Mouse (Mus musculus) neural tube, embryonic 13.5 days (tissue): ENCODE data around the gene Acsl1. TPM values are rescaled to one million over a fixed set of nuclear protein-coding genes. Genes with fewer than 3 reads are reported as not detected.

ENCODE experiments used
- ATAC-seq: fragments of 200-750 bp; cut with Nextera tagmentation; 2 replicates; pipeline ENCODE4 v1.8.0; 2017; ENCODE audit warnings: low read depth, mild to moderate bottlenecking, moderate TSS enrichment, moderate library complexity
- H3K27ac ChIP-seq: fragments of 300-500 bp; sonication (generic); replicated peaks from 2 replicates; pipeline ENCODE4 v1.5.1; 2015; ENCODE audit warnings: moderate library complexity, mild to moderate bottlenecking, inconsistent platforms
- H3K27me3 ChIP-seq: fragments of 300-500 bp; sonication (generic); 2 replicates; pipeline ENCODE4 v1.6.1; 2015; ENCODE audit warnings: mild to moderate bottlenecking, inconsistent platforms
- H3K36me3 ChIP-seq: fragments of 300-500 bp; sonication (generic); 2 replicates; pipeline ENCODE4 v1.6.1; 2015; ENCODE audit warnings: mild to moderate bottlenecking, inconsistent platforms
- H3K4me1 ChIP-seq: fragments of 300-500 bp; sonication (generic); replicated peaks from 2 replicates; pipeline ENCODE4 v1.6.1; 2015; ENCODE audit warnings: inconsistent platforms
- H3K4me2 ChIP-seq: fragments of 300-500 bp; sonication (generic); 2 replicates; pipeline ENCODE4 v1.6.1; 2015; ENCODE audit warnings: inconsistent platforms, mild to moderate bottlenecking, moderate library complexity
- H3K4me3 ChIP-seq: fragments of 300-500 bp; sonication (generic); 2 replicates; pipeline ENCODE4 v1.5.1; 2015; ENCODE audit warnings: mild to moderate bottlenecking, inconsistent platforms
- H3K9ac ChIP-seq: fragments of 300-500 bp; sonication (generic); 2 replicates; pipeline ENCODE4 v1.6.1; 2015; ENCODE audit warnings: moderate library complexity, mild to moderate bottlenecking, inconsistent platforms
- H3K9me3 ChIP-seq: fragments of 300-500 bp; sonication (generic); 2 replicates; pipeline ENCODE4 v1.6.1; 2016; ENCODE audit warnings: inconsistent platforms
- WGBS: fragments of 180-500 bp; shearing (Covaris S2); methylation state at CpG from one replicate; pipeline ENCODE4 v1.1.7; 2015; 5-methylcytosine and 5-hydroxymethylcytosine counted together
- polyA plus RNA-seq: library from polyadenylated mRNA; unstranded; fragments of >200 nt; fragmentation: Nextera tagmentation; extraction: Ambion mirVana; gene quantifications from 2 replicates; pipeline ENCODE4 v1.2.1, GENCODE M21; 2015

The Acsl1 gene
- polyA plus RNA-seq, 1 experiment from 2014 or later, result 13.2 TPM

- H3K9me3 ChIP-seq, result peaks cover 7% of the 10 kb centered on the region
- no peaks in the 10 kb centered on the region for H3K27me3 ChIP-seq
- no peak overlapping the region for H3K4me2 ChIP-seq
- H3K36me3 ChIP-seq, result no peaks in the 10 kb centered on the region
- no peak overlapping the region for H3K4me3 ChIP-seq
- no peak for ATAC-seq
- H3K4me1 ChIP-seq, result 0 out of 2 replicates have a peak, but pooled peaks cover 6% of the 10 kb centered on the region
- H3K9ac ChIP-seq, result no peak overlapping the region
- WGBS, result 78% methylated on average over 8 of the region's 8 CpGs
- no peak overlapping the region for H3K27ac ChIP-seq
Observed at GRCm38 (mm10) chr8:46449723-46450251, 21.1 kb upstream of the Acsl1 start.

DNA sequence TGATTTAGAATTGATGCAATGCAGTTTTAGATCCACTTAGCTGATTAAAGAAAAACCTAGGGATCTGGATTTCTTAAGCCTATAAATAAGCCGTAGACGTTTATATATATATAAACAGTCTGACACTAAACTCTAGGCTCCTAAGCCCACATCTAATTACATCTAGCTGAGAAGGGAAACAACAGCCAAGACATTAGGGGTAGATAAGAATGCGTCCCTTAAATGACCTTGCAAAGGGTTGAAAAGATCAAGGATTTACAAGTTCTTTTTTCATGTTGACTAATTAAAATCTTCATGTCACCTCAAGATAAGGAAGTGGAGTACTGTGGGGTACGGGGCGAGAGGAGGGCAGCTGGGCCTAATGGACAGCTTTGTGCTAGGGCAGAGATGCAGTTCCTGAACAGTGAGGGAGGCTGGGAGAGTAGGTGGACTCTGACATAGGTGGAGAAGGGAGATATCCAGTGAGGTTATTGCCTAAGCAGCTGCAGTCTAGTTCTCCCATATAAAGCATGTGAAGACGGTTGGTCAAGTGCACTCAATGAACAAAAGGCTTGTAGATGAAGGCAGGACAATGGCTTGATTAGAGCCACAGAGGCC, 12.5 kb upstream of the Acsl1 start:
- H3K27ac ChIP-seq, result no peak overlapping the region
- H3K4me3 ChIP-seq, result no peak overlapping the region
- ATAC-seq, result no peak
- H3K27me3 ChIP-seq, result no peaks in the 10 kb centered on the region
- no peaks in the 10 kb centered on the region for H3K4me1 ChIP-seq
- H3K4me2 ChIP-seq, result no peak overlapping the region
- WGBS, result 67% methylated on average over 6 of the region's 6 CpGs
- H3K9me3 ChIP-seq, result peaks cover 7% of the 10 kb centered on the region
- no peaks in the 10 kb centered on the region for H3K36me3 ChIP-seq
- H3K9ac ChIP-seq, result no peak overlapping the region

DNA sequence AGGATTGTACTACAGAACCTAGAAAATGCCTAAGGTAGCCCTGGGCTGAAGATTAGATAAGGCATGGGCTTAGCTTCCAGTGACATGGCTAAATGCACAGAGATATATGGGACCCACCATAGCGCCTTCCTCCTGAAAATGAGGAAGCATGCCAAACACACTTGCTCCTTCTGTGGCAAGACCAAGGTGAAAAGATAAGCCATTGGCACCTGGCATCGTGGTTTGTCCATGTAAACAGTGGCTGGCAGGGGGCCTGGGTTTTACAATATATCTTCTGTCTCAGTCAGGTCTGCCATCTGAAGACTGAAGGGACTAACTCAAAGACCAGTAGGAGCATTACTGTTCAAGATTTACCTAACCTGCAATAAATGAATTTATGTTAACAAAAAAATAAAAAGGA, 2.4 kb upstream of the Acsl1 start:
- Histone ChIP-seq H3K27me3 (0 out of 2 replicates have a peak, but pooled peaks cover 4% of the 10 kb centered on the region), H3K4me2 (no peak overlapping the region), H3K4me3 (no peak overlapping the region), H3K9me3 (no peaks in the 10 kb centered on the region), H3K27ac (no peak overlapping the region), H3K36me3 (no peaks in the 10 kb centered on the region), H3K9ac (no peak overlapping the region), H3K4me1 (peaks cover 16% of the 10 kb centered on the region)
- no peak for ATAC-seq
- WGBS, result 90% methylated on average over 2 of the region's 2 CpGs

DNA sequence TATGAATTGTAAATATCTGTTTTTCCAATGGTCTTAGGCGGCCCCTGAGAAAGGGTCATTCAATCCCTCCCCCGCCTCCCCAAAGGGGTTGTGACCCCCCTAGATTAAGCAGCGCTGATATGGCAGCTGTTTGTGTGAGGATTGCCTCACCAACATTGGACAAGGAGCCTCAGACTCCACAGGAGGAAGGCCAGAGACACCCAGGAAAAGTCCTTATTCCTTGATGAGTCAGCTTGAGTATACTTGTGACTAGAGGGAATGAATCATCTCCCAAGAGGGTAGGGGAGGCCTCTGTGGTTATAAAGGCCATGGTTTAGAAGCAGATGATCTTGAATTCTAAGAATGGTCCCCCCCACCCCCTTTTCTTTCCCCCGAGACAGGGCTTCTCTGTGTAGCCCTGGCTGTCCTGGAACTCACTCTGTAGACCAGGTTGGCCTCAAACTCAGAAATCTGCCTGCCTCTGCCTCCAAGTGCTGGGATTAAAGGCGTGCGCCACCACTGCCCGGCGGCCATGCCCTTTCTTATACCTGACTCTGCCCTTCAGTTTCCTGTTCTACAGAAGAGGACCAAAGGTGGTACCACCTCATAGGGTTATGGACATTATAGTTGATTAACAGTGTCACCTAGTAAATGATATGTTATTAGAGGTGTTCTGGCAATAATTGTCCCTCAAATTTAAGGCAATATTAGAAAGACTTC, 1.6 kb upstream of the Acsl1 start:
- H3K36me3 ChIP-seq, result no peaks in the 10 kb centered on the region
- H3K9me3 ChIP-seq, result no peaks in the 10 kb centered on the region
- no peak overlapping the region for H3K9ac ChIP-seq
- no peak overlapping the region for H3K4me3 ChIP-seq
- ATAC-seq, result no peak
- WGBS, result 94% methylated on average over 8 of the region's 8 CpGs
- no peak overlapping the region for H3K4me2 ChIP-seq
- H3K4me1 ChIP-seq, result peaks cover 16% of the 10 kb centered on the region
- H3K27me3 ChIP-seq, result 0 out of 2 replicates have a peak, but pooled peaks cover 4% of the 10 kb centered on the region
- H3K27ac ChIP-seq, result no peak overlapping the region

- ATAC-seq, result no peak; the same call in 1 of the 2 replicates
- Histone ChIP-seq H3K36me3 (no peaks in the 10 kb centered on the region), H3K27ac (0 out of 2 replicates have a peak overlapping the region, but pooled peaks have one; percentile 35), H3K9ac (no peak overlapping the region), H3K4me3 (peak overlapping the region; percentile 84), H3K27me3 (0 out of 2 replicates have a peak, but pooled peaks cover 4% of the 10 kb centered on the region), H3K4me1 (peaks cover 16% of the 10 kb centered on the region), H3K9me3 (no peaks in the 10 kb centered on the region), H3K4me2 (peak overlapping the region; percentile 74)
- 42% methylated on average over 15 of the region's 15 CpGs for WGBS
Observed at GRCm38 (mm10) chr8:46470091-46470791, 596 bp upstream of the Acsl1 start.

DNA sequence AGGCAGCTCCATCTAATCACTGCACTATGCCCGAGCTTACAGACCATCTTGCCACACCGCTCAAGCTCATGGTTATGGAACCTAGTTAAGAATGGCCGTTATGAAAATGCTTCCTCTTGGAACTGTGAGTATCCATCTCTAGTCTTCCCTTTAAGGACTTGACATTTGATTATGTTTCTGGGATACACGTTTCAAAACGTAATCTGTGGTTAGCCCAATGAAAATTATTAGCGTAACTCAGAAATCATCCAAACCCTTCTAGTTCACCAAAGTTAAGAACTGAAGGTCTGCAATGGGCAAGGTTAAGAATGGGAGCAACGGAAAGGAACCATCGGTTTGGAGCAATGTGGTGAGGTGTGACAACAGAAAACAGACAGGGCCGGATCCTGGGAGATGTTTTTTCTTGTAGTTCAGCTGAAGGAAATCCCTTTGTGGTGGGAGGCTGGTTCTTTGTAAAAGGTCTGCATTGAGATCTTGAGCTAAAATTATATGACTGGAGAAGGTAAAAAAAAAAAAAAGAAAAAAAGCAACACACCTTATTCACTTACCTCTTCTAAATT, 1.2 kb downstream of the Acsl1 start:
- 0 out of 2 replicates have a peak, but pooled peaks cover 4% of the 10 kb centered on the region for H3K27me3 ChIP-seq
- H3K4me2 ChIP-seq, result peak overlapping the region; percentile 74
- H3K4me1 ChIP-seq, result peaks cover 16% of the 10 kb centered on the region
- ATAC-seq, result no peak
- H3K27ac ChIP-seq, result peak overlapping the region; percentile 82; the same call in 1 of the 2 replicates
- WGBS, result 41% methylated on average over 9 of the region's 9 CpGs
- H3K9ac ChIP-seq, result peak overlapping the region; percentile 89
- no peaks in the 10 kb centered on the region for H3K9me3 ChIP-seq
- H3K4me3 ChIP-seq, result peak overlapping the region; percentile 84
- H3K36me3 ChIP-seq, result no peaks in the 10 kb centered on the region

- Histone ChIP-seq H3K4me3 (no peak overlapping the region), H3K4me2 (no peak overlapping the region), H3K4me1 (peaks cover 16% of the 10 kb centered on the region), H3K9me3 (no peaks in the 10 kb centered on the region), H3K27ac (no peak overlapping the region), H3K36me3 (no peaks in the 10 kb centered on the region), H3K9ac (no peak overlapping the region), H3K27me3 (0 out of 2 replicates have a peak, but pooled peaks cover 4% of the 10 kb centered on the region)
- WGBS, result 92% methylated on average over 3 of the region's 3 CpGs
- no peak for ATAC-seq
Observed at GRCm38 (mm10) chr8:46474120-46474519, 3.3 kb downstream of the Acsl1 start.

DNA sequence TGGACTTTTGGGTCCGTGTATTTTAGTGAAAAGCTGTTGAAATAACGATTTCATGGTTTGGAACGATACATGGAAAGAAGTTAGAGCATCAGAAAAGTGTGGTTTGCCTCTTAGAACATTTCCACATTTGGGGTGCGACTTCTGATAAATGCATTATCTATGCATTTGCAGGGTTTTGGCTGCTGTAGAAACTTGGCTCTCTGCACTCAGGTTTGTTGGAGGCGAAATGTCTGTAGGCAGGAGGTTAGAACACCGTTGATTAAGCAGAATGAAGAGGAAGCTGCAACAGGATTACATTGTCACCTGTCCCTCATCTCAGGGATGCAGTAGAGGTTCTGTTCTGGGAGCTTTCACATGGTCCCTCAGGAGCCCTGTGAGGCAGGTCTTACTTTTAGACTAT, 3.8 kb downstream of the Acsl1 start:
- Histone ChIP-seq H3K27ac (no peak overlapping the region), H3K4me1 (peaks cover 16% of the 10 kb centered on the region), H3K9ac (no peak overlapping the region), H3K4me2 (no peak overlapping the region), H3K9me3 (no peaks in the 10 kb centered on the region), H3K4me3 (no peak overlapping the region), H3K27me3 (0 out of 2 replicates have a peak, but pooled peaks cover 4% of the 10 kb centered on the region), H3K36me3 (no peaks in the 10 kb centered on the region)
- WGBS, result 90% methylated on average over 6 of the region's 6 CpGs
- ATAC-seq, result no peak

DNA sequence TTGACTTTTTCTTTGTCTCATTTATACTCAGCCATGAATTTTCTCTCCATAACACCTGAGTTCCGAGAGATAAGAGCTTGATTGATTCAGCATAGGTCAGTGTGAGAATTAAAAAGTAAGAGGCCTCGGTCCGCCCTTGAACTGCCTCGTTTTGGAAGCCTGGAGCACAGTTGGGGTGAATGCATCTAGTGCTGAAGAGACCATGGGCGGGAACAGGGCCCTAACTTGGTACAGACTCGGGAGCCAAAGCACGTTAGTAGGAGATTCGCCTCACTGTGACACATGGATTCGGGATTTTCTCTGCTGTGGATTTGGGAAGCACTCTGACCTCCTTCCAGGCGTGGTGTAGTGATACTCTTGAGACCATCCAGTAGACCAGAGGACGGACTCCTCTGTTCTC, 4.6 kb downstream of the Acsl1 start:
- ATAC-seq, result no peak
- Histone ChIP-seq H3K36me3 (no peaks in the 10 kb centered on the region), H3K9ac (no peak overlapping the region), H3K4me2 (no peak overlapping the region), H3K9me3 (no peaks in the 10 kb centered on the region), H3K27ac (no peak overlapping the region), H3K27me3 (0 out of 2 replicates have a peak, but pooled peaks cover 4% of the 10 kb centered on the region), H3K4me3 (no peak overlapping the region), H3K4me1 (peaks cover 22% of the 10 kb centered on the region)
- 89% methylated on average over 11 of the region's 11 CpGs for WGBS

- H3K9ac ChIP-seq, result no peak overlapping the region
- no peak overlapping the region for H3K4me3 ChIP-seq
- H3K27ac ChIP-seq, result no peak overlapping the region
- 0 out of 2 replicates have a peak, but pooled peaks cover 4% of the 10 kb centered on the region for H3K27me3 ChIP-seq
- H3K4me1 ChIP-seq, result peaks cover 25% of the 10 kb centered on the region
- no peak for ATAC-seq
- WGBS, result 91% methylated on average over 3 of the region's 3 CpGs
- H3K9me3 ChIP-seq, result no peaks in the 10 kb centered on the region
- H3K4me2 ChIP-seq, result no peak overlapping the region
- H3K36me3 ChIP-seq, result no peaks in the 10 kb centered on the region
Observed at GRCm38 (mm10) chr8:46475942-46476341, 5.1 kb downstream of the Acsl1 start.

- Histone ChIP-seq H3K4me3 (no peak overlapping the region), H3K27me3 (0 out of 2 replicates have a peak, but pooled peaks cover 3% of the 10 kb centered on the region), H3K9ac (no peak overlapping the region), H3K4me1 (peaks cover 12% of the 10 kb centered on the region), H3K9me3 (no peaks in the 10 kb centered on the region), H3K4me2 (no peak overlapping the region), H3K27ac (no peak overlapping the region), H3K36me3 (no peaks in the 10 kb centered on the region)
- 91% methylated on average over 9 of the region's 9 CpGs for WGBS
- ATAC-seq, result no peak
Observed at GRCm38 (mm10) chr8:46477747-46478458, 7.1 kb downstream of the Acsl1 start.
